Mouse (Mus musculus) limb, embryonic 11.5 days (tissue): ENCODE measurements around the gene Tent5b. TPM values are rescaled to one million over a fixed set of nuclear protein-coding genes. Genes with fewer than 3 reads are reported as not detected.
A peak's percentile ranks its signal among the peaks of the same experiment; 100 is the strongest.

Experiments
- ATAC-seq: fragments of 200-750 bp; cut with Nextera tagmentation; 2 replicates; pipeline ENCODE4 v1.8.0; 2017; ENCODE audit warnings: low read depth; ENCODE audit not compliant: insufficient number of reproducible peaks, low FRiP score, low TSS enrichment
- DNase-seq: peaks from one replicate; pipeline ENCODE4 v3.0.0-alpha.2; 2015; ENCODE audit warnings: low spot score
- H3K27ac ChIP-seq: fragments of 300-500 bp; sonication (generic); replicated peaks from 2 replicates; pipeline ENCODE4 v1.5.1; 2014; ENCODE audit warnings: low read depth, mild to moderate bottlenecking, low read length
- H3K27me3 ChIP-seq: fragments of 300-500 bp; sonication (generic); 2 replicates; pipeline ENCODE4 v1.6.1; 2014; ENCODE audit warnings: mild to moderate bottlenecking, low read length, mixed read lengths; ENCODE audit not compliant: control insufficient read depth, insufficient read depth
- H3K36me3 ChIP-seq: fragments of 300-500 bp; sonication (generic); 2 replicates; pipeline ENCODE4 v1.6.1; 2014; ENCODE audit warnings: mild to moderate bottlenecking, low read length, moderate library complexity, mixed read lengths; ENCODE audit not compliant: control insufficient read depth, insufficient read depth
- H3K4me1 ChIP-seq: fragments of 300-500 bp; sonication (generic); 2 replicates; pipeline ENCODE4 v1.6.1; 2014; ENCODE audit warnings: low read length, mixed read lengths; ENCODE audit not compliant: control insufficient read depth, insufficient read depth
- H3K4me2 ChIP-seq: fragments of 300-500 bp; sonication (generic); 2 replicates; pipeline ENCODE4 v1.6.1; 2014; ENCODE audit warnings: low read depth, mild to moderate bottlenecking, moderate library complexity; ENCODE audit not compliant: severe bottlenecking
- H3K4me3 ChIP-seq: fragments of 300-500 bp; sonication (generic); 2 replicates; pipeline ENCODE4 v1.5.1; 2014; ENCODE audit warnings: low read depth, low read length
- H3K9ac ChIP-seq: fragments of 300-500 bp; sonication (generic); 2 replicates; pipeline ENCODE4 v1.6.1; 2014; ENCODE audit warnings: mild to moderate bottlenecking, low read length
- H3K9me3 ChIP-seq: fragments of 300-500 bp; sonication (generic); 2 replicates; pipeline ENCODE4 v1.6.1; 2016; ENCODE audit warnings: low read length; ENCODE audit not compliant: control insufficient read depth
- WGBS: fragments of 180-500 bp; shearing (Covaris S2); extraction: QIAGEN DNeasy Blood & Tissue Kit; methylation state at CpG from one replicate; pipeline ENCODE4 v1.1.7; 2014; 5-methylcytosine and 5-hydroxymethylcytosine counted together
- polyA plus RNA-seq: library from polyadenylated mRNA; unstranded; fragments of >200 nt; fragmentation: Nextera tagmentation; extraction: Ambion mirVana; gene quantifications from 2 replicates; pipeline ENCODE4 v1.2.1, GENCODE M21; 2014

Gene Tent5b
- polyA plus RNA-seq, 1 experiment from 2014 or later, result 0.51 TPM

- Histone ChIP-seq H3K4me3 (no peak overlapping the region), H3K27ac (0 out of 2 replicates have a peak overlapping the region, but pooled peaks have one; percentile 36), H3K4me1 (peaks cover 10% of the 10 kb centered on the region), H3K36me3 (no peaks in the 10 kb centered on the region), H3K27me3 (peaks cover 2% of the 10 kb centered on the region), H3K9me3 (no peaks in the 10 kb centered on the region), H3K4me2 (no peak overlapping the region), H3K9ac (0 out of 2 replicates have a peak overlapping the region, but pooled peaks have one; percentile 32)
- 68% methylated on average over 4 of the region's 4 CpGs for WGBS
- ATAC-seq (no peak), DNase-seq (peak; percentile 21)
Observed at GRCm38 (mm10) chr4:133489489-133490245, 9.7 kb downstream of the Tent5b start.

DNA sequence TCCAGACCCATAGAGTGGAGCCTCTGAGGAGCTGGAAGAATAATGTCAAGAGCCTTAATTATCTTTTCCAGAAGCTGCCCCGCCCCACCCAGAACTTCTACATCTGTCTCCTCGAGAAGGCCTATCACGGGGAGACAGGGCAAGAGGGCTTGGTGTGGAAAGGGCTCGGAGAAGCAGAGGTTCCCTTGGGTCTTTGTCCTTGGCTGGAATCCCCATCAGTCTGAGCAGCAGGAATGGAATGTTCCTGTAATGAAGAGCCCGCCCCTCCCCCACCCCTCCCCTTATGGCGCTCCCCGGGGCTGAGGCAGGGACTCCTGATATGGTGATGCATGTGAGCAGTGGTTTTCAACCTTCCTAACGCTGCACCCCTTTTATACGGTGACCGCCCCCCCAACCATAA is 11.9 kb downstream of the Tent5b start:
- ATAC-seq (no peak), DNase-seq (no peak)
- WGBS, result 37% methylated on average over 10 of the region's 10 CpGs
- Histone ChIP-seq H3K4me2 (no peak overlapping the region), H3K4me1 (peaks cover 10% of the 10 kb centered on the region; the same call in 1 of the 2 replicates), H3K27me3 (peaks cover 23% of the 10 kb centered on the region), H3K27ac (no peak overlapping the region), H3K36me3 (no peaks in the 10 kb centered on the region), H3K9ac (no peak overlapping the region), H3K9me3 (no peaks in the 10 kb centered on the region), H3K4me3 (no peak overlapping the region)

DNA sequence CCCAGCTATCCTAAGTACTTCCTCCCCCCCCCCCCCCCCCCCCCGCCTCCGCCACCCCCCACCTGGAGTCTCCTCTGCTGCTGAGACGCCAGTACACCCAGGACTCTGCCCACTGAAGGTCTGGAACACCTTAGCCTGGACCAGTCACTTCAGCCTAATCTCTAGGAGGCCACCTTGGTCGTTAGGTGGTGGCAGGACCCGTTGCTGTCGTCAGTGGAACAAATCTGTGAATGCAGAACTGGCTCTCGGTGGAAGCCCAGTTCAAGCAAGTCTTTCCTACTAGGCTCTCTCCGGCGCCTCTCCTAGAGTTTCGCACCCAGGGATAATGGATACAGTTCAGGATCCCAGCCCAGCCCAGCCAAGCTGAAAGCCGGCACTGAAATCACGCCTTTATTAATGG is 14.0 kb downstream of the Tent5b start:
- Histone ChIP-seq H3K4me3 (peak overlapping the region; percentile 15; the same call in 1 of the 2 replicates), H3K27me3 (peaks cover 42% of the 10 kb centered on the region), H3K36me3 (no peaks in the 10 kb centered on the region), H3K4me2 (peak overlapping the region; percentile 32), H3K4me1 (peaks cover 24% of the 10 kb centered on the region), H3K9ac (no peak overlapping the region), H3K27ac (no peak overlapping the region), H3K9me3 (no peaks in the 10 kb centered on the region)
- ATAC-seq (no peak), DNase-seq (no peak)
- 20% methylated on average over 10 of the region's 12 CpGs for WGBS

GRCm38 (mm10) chr4:133494432-133494831 is 14.5 kb downstream of the Tent5b start:
- Histone ChIP-seq H3K4me2 (peak overlapping the region; percentile 32), H3K4me1 (peaks cover 22% of the 10 kb centered on the region), H3K27ac (no peak overlapping the region), H3K27me3 (peaks cover 48% of the 10 kb centered on the region), H3K9me3 (no peaks in the 10 kb centered on the region), H3K36me3 (no peaks in the 10 kb centered on the region), H3K4me3 (peak overlapping the region; percentile 15; the same call in 1 of the 2 replicates), H3K9ac (no peak overlapping the region)
- peak; percentile 95 for DNase-seq
- ATAC-seq, result no peak
- 3% methylated on average over 12 of the region's 12 CpGs for WGBS

- Histone ChIP-seq H3K4me1 (peaks cover 18% of the 10 kb centered on the region), H3K9ac (no peak overlapping the region), H3K4me3 (no peak overlapping the region), H3K27ac (no peak overlapping the region), H3K4me2 (no peak overlapping the region), H3K36me3 (no peaks in the 10 kb centered on the region), H3K27me3 (peaks cover 52% of the 10 kb centered on the region), H3K9me3 (no peaks in the 10 kb centered on the region)
- 67% methylated on average over 4 of the region's 4 CpGs for WGBS
- DNase-seq (no peak), ATAC-seq (no peak)
Observed at GRCm38 (mm10) chr4:133494867-133495266, 14.9 kb downstream of the Tent5b start.

GRCm38 (mm10) chr4:133495711-133496110 is 15.8 kb downstream of the Tent5b start:
- DNase-seq, result no peak
- H3K27me3 ChIP-seq, result peaks cover 59% of the 10 kb centered on the region

GRCm38 (mm10) chr4:133496738-133497445 is 17.0 kb downstream of the Tent5b start:
- H3K9ac ChIP-seq, result no peak overlapping the region
- peaks cover 15% of the 10 kb centered on the region for H3K4me1 ChIP-seq
- H3K27me3 ChIP-seq, result peaks cover 59% of the 10 kb centered on the region
- peak overlapping the region; percentile 98 for H3K4me2 ChIP-seq
- no peaks in the 10 kb centered on the region for H3K9me3 ChIP-seq
- peak overlapping the region; percentile 53 for H3K4me3 ChIP-seq
- H3K27ac ChIP-seq, result no peak overlapping the region
- no peak for ATAC-seq
- H3K36me3 ChIP-seq, result no peaks in the 10 kb centered on the region
- no peak for DNase-seq
- WGBS, result 23% methylated on average over 6 of the region's 6 CpGs

More at GRCm38 (mm10) chr4:133495711-133496110, 15.8 kb downstream of the Tent5b start:
- H3K27ac ChIP-seq, result no peak overlapping the region
- no peaks in the 10 kb centered on the region for H3K9me3 ChIP-seq
- H3K4me2 ChIP-seq, result no peak overlapping the region
- 37% methylated on average over 7 of the region's 7 CpGs for WGBS
- ATAC-seq, result no peak
- no peak overlapping the region for H3K4me3 ChIP-seq
- no peaks in the 10 kb centered on the region for H3K36me3 ChIP-seq
- no peak overlapping the region for H3K9ac ChIP-seq
- peaks cover 18% of the 10 kb centered on the region for H3K4me1 ChIP-seq

GRCm38 (mm10) chr4:133497461-133498159 is 17.7 kb downstream of the Tent5b start:
- peak overlapping the region; percentile 53 for H3K4me3 ChIP-seq
- peak overlapping the region; percentile 98 for H3K4me2 ChIP-seq
- ATAC-seq (peak; percentile 6; the same call in 1 of the 2 replicates), DNase-seq (peak; percentile 59)
- H3K9me3 ChIP-seq, result no peaks in the 10 kb centered on the region
- H3K36me3 ChIP-seq, result no peaks in the 10 kb centered on the region
- peaks cover 15% of the 10 kb centered on the region for H3K4me1 ChIP-seq
- WGBS, result 1% methylated on average over 57 of the region's 70 CpGs
- H3K27ac ChIP-seq, result no peak overlapping the region
- H3K9ac ChIP-seq, result peak overlapping the region; percentile 43
- H3K27me3 ChIP-seq, result peaks cover 59% of the 10 kb centered on the region
